Comparison of ENCODE assay signal across 8 mouse cellular contexts in genomic region chr3:37975194-37975756, GRCm38 (mm10).
A peak's percentile ranks its signal among the peaks of the same experiment; 100 is the strongest.
DNase-seq lines count a peak whose midpoint lies in the region; ATAC-seq and TF ChIP-seq lines count a peak whose summit lies in the region.

No protein-coding gene starts in this region.

- H3K9me3 ChIP-seq in heart, postnatal 0 days (replicated peaks; ENCODE audit: control insufficient read depth, low read length), result no peaks in the 10 kb centered on the region
- H3K9me3 ChIP-seq in heart, embryonic 12.5 days (replicated peaks), result no peaks in the 10 kb centered on the region
- no peaks in the 10 kb centered on the region for H3K9me3 ChIP-seq in limb, embryonic 12.5 days
- no peaks in the 10 kb centered on the region for H3K9me3 ChIP-seq in neural tube, embryonic 14.5 days (ENCODE audit: control insufficient read depth, low read length)
- no peaks in the 10 kb centered on the region for H3K9me3 ChIP-seq in hindbrain, embryonic 14.5 days (ENCODE audit: control insufficient read depth, low read length)

- no peak overlapping the region for H3K27ac ChIP-seq in heart, postnatal 0 days (ENCODE audit: low read depth)
- no peak overlapping the region for H3K27ac ChIP-seq in heart, embryonic 12.5 days (ENCODE audit: poor library complexity, severe bottlenecking)
- H3K27ac ChIP-seq in limb, embryonic 12.5 days, result peak overlapping the region; percentile 76
- no peak overlapping the region for H3K27ac ChIP-seq in neural tube, embryonic 14.5 days (ENCODE audit: low read depth, low read length)
- no peak overlapping the region for H3K27ac ChIP-seq in hindbrain, embryonic 14.5 days

- TF ChIP-seq EP300 in heart, postnatal 0 days (IDR thresholded peaks at IDR 0.05; ENCODE audit: low read depth), result 0 out of 2 replicates have a peak, but pooled peaks have one; percentile 56

- peaks cover 21% of the 10 kb centered on the region for H3K4me1 ChIP-seq in heart, postnatal 0 days (ENCODE audit: control insufficient read depth, insufficient read depth)
- H3K4me1 ChIP-seq in heart, embryonic 12.5 days (replicated peaks), result peaks cover 20% of the 10 kb centered on the region
- H3K4me1 ChIP-seq in limb, embryonic 12.5 days (replicated peaks), result peaks cover 38% of the 10 kb centered on the region
- no peaks in the 10 kb centered on the region for H3K4me1 ChIP-seq in neural tube, embryonic 14.5 days (ENCODE audit: control insufficient read depth, insufficient read depth, low read length)
- H3K4me1 ChIP-seq in hindbrain, embryonic 14.5 days (replicated peaks; ENCODE audit: control insufficient read depth, insufficient read depth, low read length), result no peaks in the 10 kb centered on the region

- TF ChIP-seq CTCF in heart, postnatal 0 days (IDR thresholded peaks at IDR 0.05; ENCODE audit: low read depth), result no peak

- no peak overlapping the region for H3K9ac ChIP-seq in heart, postnatal 0 days (replicated peaks; ENCODE audit: low read depth, low read length)
- no peak overlapping the region for H3K9ac ChIP-seq in heart, embryonic 12.5 days
- no peak overlapping the region for H3K9ac ChIP-seq in limb, embryonic 12.5 days (replicated peaks)
- H3K9ac ChIP-seq in neural tube, embryonic 14.5 days (replicated peaks; ENCODE audit: low read depth, low read length), result no peak overlapping the region
- no peak overlapping the region for H3K9ac ChIP-seq in hindbrain, embryonic 14.5 days

- DNase-seq in heart, postnatal 0 days (ENCODE audit: low spot score), result no peak
- DNase-seq in ovary, postnatal 36 days (ENCODE audit: low spot score), result no peak
- no peak for DNase-seq in cerebellum, adult 9-10 months
- DNase-seq in hindbrain, embryonic 14.5 days (ENCODE audit: low spot score), result no peak

- H3K36me3 ChIP-seq in heart, postnatal 0 days (replicated peaks; ENCODE audit: control insufficient read depth, insufficient read depth, low read length), result no peaks in the 10 kb centered on the region
- no peaks in the 10 kb centered on the region for H3K36me3 ChIP-seq in heart, embryonic 12.5 days
- no peaks in the 10 kb centered on the region for H3K36me3 ChIP-seq in limb, embryonic 12.5 days
- no peaks in the 10 kb centered on the region for H3K36me3 ChIP-seq in neural tube, embryonic 14.5 days (ENCODE audit: control insufficient read depth, insufficient read depth, low read length)
- no peaks in the 10 kb centered on the region for H3K36me3 ChIP-seq in hindbrain, embryonic 14.5 days (replicated peaks; ENCODE audit: control insufficient read depth, insufficient read depth)

- 48% methylated on average over 11 of the region's 11 CpGs for WGBS in heart, postnatal 0 days
- 43% methylated on average over 11 of the region's 11 CpGs for WGBS in heart, embryonic 12.5 days
- 5% methylated on average over 11 of the region's 11 CpGs for WGBS in limb, embryonic 12.5 days
- 19% methylated on average over 11 of the region's 11 CpGs for WGBS in neural tube, embryonic 14.5 days
- 51% methylated on average over 11 of the region's 11 CpGs for WGBS in hindbrain, embryonic 14.5 days

- no peak overlapping the region for H3K4me3 ChIP-seq in heart, postnatal 0 days (ENCODE audit: low read depth, low read length)
- H3K4me3 ChIP-seq in heart, embryonic 12.5 days, result no peak overlapping the region
- no peak overlapping the region for H3K4me3 ChIP-seq in limb, embryonic 12.5 days (replicated peaks)
- no peak overlapping the region for H3K4me3 ChIP-seq in neural tube, embryonic 14.5 days (ENCODE audit: low read depth, low read length)
- no peak overlapping the region for H3K4me3 ChIP-seq in hindbrain, embryonic 14.5 days (replicated peaks; ENCODE audit: low read length)

- H3K4me2 ChIP-seq in heart, postnatal 0 days (ENCODE audit: low read depth, low read length), result no peak overlapping the region
- no peak overlapping the region for H3K4me2 ChIP-seq in heart, embryonic 12.5 days
- H3K4me2 ChIP-seq in limb, embryonic 12.5 days, result peak overlapping the region; percentile 51
- no peak overlapping the region for H3K4me2 ChIP-seq in neural tube, embryonic 14.5 days (ENCODE audit: low read depth, low read length)
- H3K4me2 ChIP-seq in hindbrain, embryonic 14.5 days (replicated peaks), result no peak overlapping the region

- no peak for ATAC-seq in heart, postnatal 0 days (ENCODE audit: insufficient read depth, low read depth)
- ATAC-seq in heart, embryonic 12.5 days (ENCODE audit: insufficient number of reproducible peaks, low FRiP score), result no peak
- ATAC-seq in hematopoietic stem cell, adult 5-6 weeks (replicated peaks in 1 of 2; ENCODE audit: insufficient read depth in 1 of 2, low FRiP score in 2 of 2, low TSS enrichment in 1 of 2, low read depth in 1 of 2, poor library complexity in 2 of 2, severe bottlenecking in 2 of 2), result peak; percentile 39 to 49; a peak in 3 of 4 replicates
- peak; percentile 84 for ATAC-seq in limb, embryonic 12.5 days (ENCODE audit: insufficient number of reproducible peaks, insufficient read depth, low FRiP score, low TSS enrichment, low read depth)
- ATAC-seq in neural tube, embryonic 14.5 days (ENCODE audit: low read depth), result peak; percentile 42; the same call in 1 of the 2 replicates
- no peak; the same call in 1 of the 2 replicates for ATAC-seq in hindbrain, embryonic 14.5 days (ENCODE audit: low FRiP score)

- no peaks in the 10 kb centered on the region for H3K27me3 ChIP-seq in heart, postnatal 0 days (ENCODE audit: control insufficient read depth, insufficient read depth, low read length)
- H3K27me3 ChIP-seq in heart, embryonic 12.5 days (replicated peaks), result no peaks in the 10 kb centered on the region; the same call in 1 of the 2 replicates
- H3K27me3 ChIP-seq in limb, embryonic 12.5 days, result no peaks in the 10 kb centered on the region
- no peaks in the 10 kb centered on the region for H3K27me3 ChIP-seq in neural tube, embryonic 14.5 days (ENCODE audit: control insufficient read depth, insufficient read depth, low read length)
- H3K27me3 ChIP-seq in hindbrain, embryonic 14.5 days (ENCODE audit: control insufficient read depth, insufficient read depth, low read length), result no peaks in the 10 kb centered on the region

Comparison
In these comparisons a context has a peak if more than half of its experiments do, and no peak if none do; other contexts are left out.
1. ATAC-seq: peak in hematopoietic stem cell, adult 5-6 weeks (2 of 2), limb, embryonic 12.5 days (single experiment) and neural tube, embryonic 14.5 days (single experiment); none in heart, postnatal 0 days (single experiment), heart, embryonic 12.5 days (single experiment) and hindbrain, embryonic 14.5 days (single experiment).